Mouse (Mus musculus) brain, embryonic 14.5 days (tissue): Measurements from ENCODE around the gene Syce2.
A peak's percentile ranks its signal among the peaks of the same experiment; 100 is the strongest.

Experiments used
- CTCF ChIP-seq: fragments of 200-500 bp; IDR thresholded peaks from 2 replicates; pipeline ENCODE4 v1.5.1; 2012; ENCODE audit warnings: inconsistent platforms, mild to moderate bottlenecking, moderate library complexity, borderline replicate concordance; ENCODE audit not compliant: insufficient read depth, insufficient read length; ENCODE audit errors: extremely low read depth
- POLR2A ChIP-seq: fragments of 200-500 bp; IDR thresholded peaks from 2 replicates; pipeline ENCODE4 v1.6.1; 2012; ENCODE audit warnings: mild to moderate bottlenecking, inconsistent platforms, borderline replicate concordance; ENCODE audit not compliant: poor library complexity, insufficient read depth, insufficient read length, severe bottlenecking; ENCODE audit errors: extremely low read depth

DNA sequence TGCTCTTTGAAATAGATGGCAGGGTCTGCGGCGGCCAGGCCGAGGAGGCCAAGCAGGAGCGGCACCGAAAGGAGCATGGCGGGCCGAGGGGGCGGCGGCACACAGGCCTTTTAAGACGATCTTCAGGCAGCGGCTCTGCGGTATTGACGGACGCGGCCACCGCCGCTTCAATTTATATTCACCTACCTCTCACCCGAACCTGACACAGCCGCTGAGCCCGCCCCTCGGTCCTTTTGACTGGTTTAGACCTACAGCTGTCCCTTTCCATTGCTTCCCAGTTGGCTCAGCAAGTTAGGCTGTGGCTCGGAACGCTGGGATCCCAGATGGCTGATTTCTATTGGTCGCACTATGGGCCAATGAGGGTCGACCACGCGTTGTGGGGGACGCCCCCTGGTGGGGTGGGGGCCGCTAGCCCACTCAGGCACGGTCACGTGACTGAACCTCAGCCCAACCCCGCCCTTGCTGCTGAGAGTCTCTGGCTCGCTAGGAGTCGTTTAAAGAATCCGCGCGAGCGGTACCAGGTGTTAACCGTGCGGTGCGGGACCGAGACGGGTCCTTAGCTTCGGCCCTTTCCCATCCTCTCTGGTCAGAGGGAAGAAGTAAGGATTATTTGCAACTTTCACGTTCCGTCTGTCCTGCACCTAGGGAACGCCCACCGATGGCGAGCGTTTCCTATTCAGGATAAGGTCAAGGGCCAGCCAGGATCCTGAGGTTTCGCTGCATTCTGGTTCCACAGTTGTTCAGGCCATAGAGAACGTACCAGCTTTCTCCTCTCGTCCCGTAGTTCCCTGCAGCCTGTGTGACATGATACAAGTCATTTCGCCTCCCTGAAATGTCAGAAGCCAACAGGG lies 25.0 kb upstream of the Syce2 start, which contains the start of gene Calr:
- TF ChIP-seq CTCF, result no peak
- peak; percentile 98 for TF ChIP-seq POLR2A
